Mouse (Mus musculus): ENCODE results near the gene Fdx1l.
A peak's percentile ranks its signal among the peaks of the same experiment; 100 is the strongest.

Fdx1l gene

DNA sequence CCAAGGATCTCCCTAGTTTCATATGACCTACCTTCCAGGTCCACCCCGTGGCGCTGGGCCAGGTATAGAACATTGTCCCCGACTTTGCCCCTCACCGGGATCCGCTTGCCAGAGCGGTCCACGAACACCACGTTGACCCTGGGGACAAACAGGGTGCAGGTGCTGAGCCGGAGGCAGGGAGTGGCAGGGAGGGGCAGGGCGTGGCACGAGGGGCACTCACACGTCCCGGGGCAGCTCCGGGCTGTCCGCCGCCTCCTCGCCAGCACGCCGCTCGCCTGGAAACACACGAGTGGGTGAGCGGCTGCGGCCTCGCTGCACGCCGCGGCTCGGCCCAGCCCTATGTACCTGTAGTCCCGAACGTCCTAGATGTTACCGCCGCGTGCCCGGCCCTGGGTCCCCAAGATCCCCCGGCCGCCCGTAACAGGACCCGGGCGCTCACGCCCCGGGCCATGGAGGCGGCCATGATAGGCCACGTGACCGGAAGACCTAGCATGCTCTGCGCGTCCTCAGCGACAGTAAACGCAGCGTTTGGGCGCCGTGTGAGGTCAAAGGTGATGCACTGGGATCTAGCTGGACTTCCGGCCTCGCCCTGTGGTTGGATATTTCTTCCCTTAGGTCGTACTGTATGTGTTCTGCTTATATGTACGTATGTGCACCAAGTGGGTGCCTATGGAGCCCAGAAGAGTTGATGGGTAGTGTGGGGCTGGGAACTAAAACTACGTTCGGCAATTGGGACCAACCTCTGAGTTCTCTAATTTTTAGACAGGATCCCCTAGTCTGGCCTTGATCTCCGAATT is at the start of gene Fdx1l, which contains the start of gene Gm49373:
TSS of gene Fdx1l (minus strand) at position 571 of the 797 bp plus-strand sequence.
TSS of gene Gm49373 (minus strand) at position 53 of the 797 bp plus-strand sequence.
- peak; percentile 86 for DNase-seq

DNA sequence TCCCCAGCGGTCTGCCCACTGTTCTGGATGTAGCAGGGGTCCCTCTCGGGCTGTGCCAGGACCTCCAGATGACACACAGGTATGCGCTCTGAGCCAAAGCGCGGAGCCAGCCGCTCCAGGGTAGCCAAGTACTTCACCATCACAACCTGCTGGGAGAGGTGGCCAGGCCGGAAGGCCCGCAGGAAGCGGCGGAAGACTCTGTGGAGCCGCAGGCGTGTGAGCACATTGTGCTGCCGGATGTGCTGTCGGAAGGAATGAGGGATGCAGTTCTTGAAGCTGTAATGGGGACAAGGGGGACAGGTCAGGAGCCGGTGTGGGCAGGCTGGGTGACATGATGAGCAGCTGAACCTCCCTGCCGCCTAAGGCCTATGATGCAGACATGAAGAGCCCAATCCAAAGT is 48.1 kb upstream of the Fdx1l start:
- no peak for DNase-seq

GRCm38 (mm10) chr9:21117073-21117472 is 43.7 kb upstream of the Fdx1l start:
- no peak for DNase-seq

- no peak for DNase-seq
Observed at GRCm38 (mm10) chr9:21115105-21115504, 41.7 kb upstream of the Fdx1l start.

DNA sequence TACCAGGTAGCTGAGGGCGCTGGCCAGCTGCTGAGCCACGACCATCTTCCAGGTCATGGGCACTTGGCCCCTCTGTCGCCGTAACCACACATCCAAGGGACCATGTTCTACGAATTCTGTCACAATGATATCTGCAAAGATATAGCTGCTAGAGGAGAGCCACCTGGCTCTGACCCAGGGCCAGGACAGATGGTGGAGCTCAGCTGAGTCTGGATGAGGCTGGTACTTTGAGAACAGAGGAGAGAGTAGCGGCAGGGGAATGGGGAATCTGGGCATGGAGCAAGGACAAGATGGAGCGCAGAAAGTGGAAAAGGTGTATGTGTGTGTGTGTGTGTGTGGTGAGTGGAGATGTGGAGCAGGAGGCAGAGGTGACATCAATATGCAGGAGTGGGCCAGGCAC is 40.8 kb upstream of the Fdx1l start:
- no peak for DNase-seq

DNA sequence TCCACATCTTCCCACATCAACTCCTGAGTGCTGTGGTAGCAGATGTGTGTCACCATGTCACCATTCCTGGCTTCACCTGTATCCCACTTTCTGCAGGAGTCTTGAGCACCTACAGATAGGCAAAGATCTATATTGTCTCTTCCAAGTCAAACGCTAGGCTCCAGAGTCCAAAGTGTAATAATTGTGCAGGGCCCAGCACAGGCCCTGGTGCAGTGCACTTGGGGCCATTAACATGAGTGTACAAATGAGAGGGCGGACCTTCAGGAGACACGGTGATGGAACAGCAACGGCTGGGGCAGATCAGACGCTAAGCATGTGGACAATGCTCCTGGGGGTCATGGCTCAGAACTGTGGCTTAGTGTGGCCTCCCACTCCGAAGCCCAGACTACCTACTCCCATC is 40.3 kb upstream of the Fdx1l start:
- DNase-seq, result no peak

DNA sequence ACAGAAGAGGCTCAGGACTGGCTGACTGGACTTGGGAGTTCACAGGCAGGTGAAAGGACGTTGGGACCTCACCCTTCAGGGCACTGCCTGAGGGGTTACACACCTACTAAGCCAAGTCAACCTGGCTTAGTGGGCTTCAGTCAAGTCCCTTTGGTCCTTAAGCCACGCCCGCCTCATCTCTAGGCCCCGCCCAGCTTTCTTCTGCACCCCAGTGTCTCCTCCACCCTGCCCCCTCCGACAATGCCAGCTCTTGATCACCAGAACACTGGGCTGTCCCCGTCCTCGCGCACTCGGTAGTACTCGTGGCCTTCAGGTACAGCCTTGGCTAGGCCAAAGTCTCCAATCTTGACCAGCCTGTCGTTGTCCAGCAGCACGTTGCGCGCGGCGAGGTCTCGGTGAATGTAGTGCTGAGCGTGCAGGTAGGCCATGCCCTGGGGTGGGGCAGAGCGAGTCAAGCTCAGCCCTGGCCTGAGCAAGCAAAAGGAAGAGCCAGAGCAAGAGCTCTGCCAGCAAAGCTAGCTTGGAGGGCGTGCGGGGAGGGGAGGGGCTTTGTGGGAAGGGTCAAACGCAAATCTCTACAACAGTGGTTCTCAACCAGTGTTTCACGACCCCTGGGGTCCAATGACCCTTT is 34.3 kb upstream of the Fdx1l start:
- DNase-seq, result no peak

- no peak for DNase-seq
Observed at GRCm38 (mm10) chr9:21105760-21106564, 32.5 kb upstream of the Fdx1l start.

DNA sequence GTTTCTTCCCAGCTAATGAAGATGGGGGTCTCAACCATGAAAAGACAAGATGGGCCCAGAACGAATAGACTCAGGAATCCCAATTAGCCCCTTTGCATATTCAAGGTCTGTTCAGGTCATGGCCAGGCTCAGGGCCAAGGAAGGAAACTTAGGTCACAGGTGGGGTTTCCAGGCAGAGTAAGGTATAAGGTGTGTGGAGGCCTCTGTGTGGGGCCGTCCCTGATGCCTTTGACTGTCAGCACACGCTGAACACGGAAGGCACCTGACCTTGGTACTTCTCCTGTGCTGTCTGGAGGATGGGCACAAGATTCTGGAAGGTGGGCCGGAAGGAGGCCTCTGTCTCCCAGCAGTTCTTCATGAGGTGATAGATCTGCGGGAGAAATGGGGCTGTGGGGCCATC is 31.4 kb upstream of the Fdx1l start:
- DNase-seq, result no peak

DNA sequence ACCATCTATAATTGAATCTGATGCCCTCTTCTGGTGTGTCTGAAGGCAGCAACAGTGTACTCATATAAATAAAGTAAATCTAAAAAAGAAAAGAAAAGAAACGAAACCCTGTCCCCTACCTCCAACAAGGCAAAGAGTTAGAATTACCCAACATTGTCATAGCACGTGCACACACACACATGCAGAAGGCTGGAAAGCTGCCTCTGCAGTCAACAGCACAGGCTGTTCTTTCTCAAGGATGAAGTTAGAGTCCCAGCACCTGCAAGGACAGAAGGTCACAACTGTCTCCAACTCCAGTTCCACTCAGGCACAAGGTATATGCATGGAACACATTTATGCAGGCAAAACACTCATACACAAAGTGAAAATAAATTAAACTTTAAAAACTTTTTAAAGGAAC is 28.7 kb upstream of the Fdx1l start:
- no peak for DNase-seq

DNA sequence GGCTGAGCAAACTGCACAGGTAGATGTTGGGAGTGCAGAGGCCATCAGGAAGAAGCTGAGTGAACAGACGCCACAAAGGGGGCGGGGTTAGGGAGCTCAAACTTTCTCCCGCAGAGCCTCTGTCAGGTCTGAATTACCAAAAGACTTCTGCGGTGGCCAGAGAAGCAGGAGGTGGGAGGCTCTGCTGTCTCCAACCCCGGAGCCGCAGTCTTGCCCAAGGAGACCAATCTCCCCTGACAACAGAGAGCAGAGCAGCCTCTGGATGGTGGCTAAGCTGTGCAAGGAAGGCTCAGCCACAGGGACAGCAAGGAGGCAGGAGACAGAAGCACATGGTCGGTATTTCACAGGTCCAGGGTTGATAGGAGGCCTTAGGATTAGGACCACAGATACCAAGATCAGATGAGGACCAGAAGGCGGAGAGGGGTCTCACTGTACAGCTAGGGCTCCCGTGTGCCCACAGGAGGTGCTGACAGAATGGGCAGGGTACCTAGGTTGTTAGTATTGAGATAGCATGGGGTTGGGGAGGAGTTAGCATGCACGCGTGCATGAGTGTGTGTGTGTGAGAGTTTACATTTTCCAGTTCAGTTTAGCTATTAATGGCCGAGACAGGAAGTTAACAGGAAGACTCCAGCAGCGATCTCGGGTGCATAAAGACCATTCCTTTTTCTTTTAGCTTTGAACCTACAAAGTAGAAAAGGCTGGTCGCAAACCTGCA is 27.2 kb upstream of the Fdx1l start:
- DNase-seq, result peak; percentile 44

- DNase-seq, result no peak
Observed at GRCm38 (mm10) chr9:21097793-21098192, 24.4 kb upstream of the Fdx1l start.

DNA sequence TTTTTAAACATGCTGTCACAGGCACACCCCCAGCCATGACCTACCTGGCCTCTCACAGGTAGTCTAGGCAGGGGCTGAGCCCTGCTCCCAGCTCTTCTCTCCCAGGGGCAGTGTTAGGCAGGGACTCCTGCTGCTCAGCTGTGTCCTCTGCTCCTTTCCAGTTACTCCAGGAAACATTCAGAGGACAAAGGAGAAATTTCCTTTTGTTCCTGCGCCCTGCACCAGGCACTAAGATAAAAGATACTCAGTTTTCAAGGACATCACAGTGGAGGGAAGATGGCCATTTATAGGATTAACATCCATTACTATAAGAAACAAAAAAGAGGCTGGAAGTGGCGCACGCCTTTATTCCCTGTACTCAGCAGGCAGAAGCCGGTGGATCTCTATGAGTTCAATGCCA is 22.5 kb upstream of the Fdx1l start:
- no peak for DNase-seq

GRCm38 (mm10) chr9:21093423-21093822 is 20.0 kb upstream of the Fdx1l start:
- no peak for DNase-seq

- peak; percentile 96 for DNase-seq
Observed at GRCm38 (mm10) chr9:21091707-21092320, 18.4 kb upstream of the Fdx1l start, which contains the start of the genes Gm38431 and Raver1. Gene Gm38431, minus strand, starts transcription at chr9:21091997. Gene Raver1, minus strand, starts transcription at chr9:21092008.

DNA sequence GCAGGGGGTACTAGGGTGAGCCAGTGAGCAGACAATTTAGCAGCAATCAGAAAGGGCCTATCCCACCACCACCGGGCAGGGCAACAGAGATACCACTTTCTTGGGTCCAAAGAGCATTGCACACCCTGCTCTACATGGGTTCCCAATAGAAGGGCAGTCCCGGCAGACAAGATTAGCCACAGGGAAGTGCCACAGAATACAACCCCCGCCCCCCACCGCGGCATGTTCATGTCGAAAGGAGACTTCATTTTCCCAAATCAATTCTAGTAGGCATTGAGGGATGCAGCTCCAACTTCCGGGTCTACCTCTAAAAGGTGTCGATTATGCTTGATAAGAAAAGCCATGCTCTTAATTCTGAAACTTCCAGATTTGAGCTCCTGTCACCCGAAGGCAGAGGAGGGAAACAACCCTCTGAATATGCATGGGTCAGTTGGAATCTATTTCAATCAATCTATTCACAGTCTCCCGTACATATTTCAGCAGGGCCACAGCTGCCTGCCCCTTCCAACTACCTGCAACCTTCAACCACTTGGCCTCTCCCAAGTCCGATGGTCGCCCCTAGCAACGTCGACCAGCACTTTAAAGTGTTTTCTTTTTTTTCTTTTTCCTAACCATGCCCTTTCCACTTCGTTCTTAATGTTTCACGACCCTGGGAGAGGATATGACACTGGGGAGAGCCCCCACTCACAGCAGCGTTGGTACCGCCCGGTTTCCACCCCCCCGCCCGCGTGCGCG is 17.7 kb upstream of the Fdx1l start:
- DNase-seq, result no peak

DNA sequence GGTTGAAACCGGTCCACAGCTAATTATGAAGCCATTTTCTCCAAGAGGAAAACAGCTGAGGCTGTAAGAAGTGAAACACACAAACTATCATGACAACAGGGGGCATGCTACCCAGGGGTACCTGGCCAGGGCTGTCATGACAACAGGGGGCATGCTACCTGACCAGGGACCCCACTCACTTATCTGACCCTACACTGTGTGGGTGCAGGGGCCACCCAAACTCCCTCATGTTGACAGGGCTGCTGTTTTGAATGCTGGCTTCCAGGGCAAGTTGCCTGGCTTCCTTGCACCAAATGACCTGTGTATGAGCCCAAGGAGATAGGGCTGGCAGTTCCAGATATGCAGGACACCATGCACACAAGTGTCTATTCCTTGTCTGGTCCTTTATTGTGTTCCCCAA is 17.1 kb upstream of the Fdx1l start:
- DNase-seq, result no peak

DNA sequence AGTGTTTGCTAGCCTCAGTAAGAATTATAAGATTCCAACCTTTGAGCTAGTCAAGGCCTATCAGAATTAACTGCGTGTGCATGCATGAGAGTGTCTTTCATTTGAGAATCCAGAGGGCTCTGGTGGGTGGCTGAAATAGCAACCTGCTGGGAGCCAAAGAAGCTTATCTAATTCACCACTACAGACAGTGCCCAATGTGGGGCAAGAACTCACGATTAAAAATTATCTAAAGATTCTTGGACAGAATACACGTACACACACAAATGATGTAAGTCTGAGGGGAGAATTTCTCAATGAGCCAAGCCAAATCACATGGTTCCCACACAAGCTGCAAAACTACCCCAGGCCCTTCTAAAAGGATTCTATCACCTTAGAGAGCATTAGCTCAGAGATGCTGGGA is 9.9 kb upstream of the Fdx1l start:
- no peak for DNase-seq

GRCm38 (mm10) chr9:21081127-21081526 is 7.7 kb upstream of the Fdx1l start:
- no peak for DNase-seq

GRCm38 (mm10) chr9:21075625-21076024 is 2.2 kb upstream of the Fdx1l start:
- DNase-seq, result no peak

DNA sequence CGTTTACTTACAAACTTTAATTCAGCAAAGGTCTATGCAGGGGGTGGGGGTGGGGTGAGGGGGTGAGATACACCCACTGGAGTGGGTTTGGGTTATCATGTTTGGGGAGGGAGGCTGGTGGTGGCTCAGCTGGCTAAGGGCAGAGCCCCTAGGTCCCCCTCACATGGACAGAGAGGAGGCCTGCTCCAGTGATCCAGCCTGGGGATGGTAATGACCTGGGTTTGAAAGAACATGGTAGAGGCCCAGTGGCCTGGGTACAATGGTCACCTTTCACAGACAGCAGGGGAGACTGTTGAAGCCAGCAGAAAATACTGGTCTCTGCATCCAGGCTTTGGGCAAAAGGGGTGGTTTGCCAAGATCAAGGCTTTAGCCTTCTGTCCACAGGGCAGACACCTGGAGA is 759 bp upstream of the Fdx1l start:
- no peak for DNase-seq

GRCm38 (mm10) chr9:21072641-21073040 is 773 bp downstream of the Fdx1l start:
- no peak for DNase-seq

Data from thymus, postnatal 4 days (tissue).